Mouse (Mus musculus): ENCODE data around the gene Pan3.

DNA sequence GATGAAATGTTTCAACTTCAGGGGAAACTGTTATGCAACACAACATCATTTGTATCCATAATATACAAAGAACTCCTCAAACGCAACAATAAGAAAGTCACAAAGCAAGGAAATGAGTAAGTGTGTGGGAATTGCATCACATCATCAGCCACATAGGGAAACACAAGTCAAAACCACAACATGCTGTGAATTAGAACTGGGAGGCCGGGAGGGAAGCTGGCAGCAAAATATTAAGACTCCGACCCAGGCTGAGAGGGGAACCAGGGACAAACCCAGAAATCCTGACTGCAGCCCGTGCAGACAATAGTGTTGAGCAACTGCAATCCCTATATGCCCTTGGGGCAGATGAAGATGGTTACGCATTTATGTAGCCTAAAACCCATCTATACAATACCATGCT is 40.9 kb upstream of the Pan3 start:
- no peak for TF ChIP-seq EP300 (IDR thresholded peaks at IDR 0.05; ENCODE audit: low read depth)
- TF ChIP-seq CTCF (IDR thresholded peaks at IDR 0.05; ENCODE audit: low read depth), result no peak
